Mouse (Mus musculus) E14TG2a.4 (cell line): ENCODE data around the gene Antxr1.

Experiments
- CTCF ChIP-seq: conservative IDR thresholded peaks from 2 replicates; pipeline ENCODE4 v1.5.1; 2014; ENCODE audit warnings: low read length
- NANOG ChIP-seq: IDR thresholded peaks from 2 replicates; pipeline ENCODE4 v1.6.1; 2014; ENCODE audit warnings: borderline replicate concordance, low read length, mixed read lengths

DNA sequence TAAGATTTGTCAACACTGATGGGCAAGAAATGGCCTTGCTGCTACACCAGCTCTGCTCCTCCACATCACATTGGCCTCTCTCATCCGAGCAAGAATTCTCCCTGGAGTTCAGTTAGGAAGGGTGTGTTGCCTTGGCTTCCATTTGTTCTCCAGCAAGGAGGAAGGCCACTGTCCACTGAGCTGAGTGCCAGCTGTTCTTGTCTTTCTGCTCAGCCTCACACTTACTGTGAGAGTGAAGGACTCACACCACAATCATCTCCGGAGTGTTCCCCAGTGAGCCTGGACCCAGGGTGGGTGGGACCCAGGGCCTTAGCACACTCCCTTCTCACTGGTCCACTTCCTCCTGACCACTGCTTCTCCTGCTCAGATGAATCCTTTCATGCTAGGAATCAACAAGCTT, 8.7 kb downstream of the Antxr1 start:
- TF ChIP-seq CTCF (no peak), NANOG (no peak)
